Mouse (Mus musculus): Measurements from ENCODE around the gene Gpat3. TPM values are rescaled to one million over a fixed set of nuclear protein-coding genes. Genes with fewer than 3 reads are reported as not detected.

Gene Gpat3
- total and polyA plus RNA-seq, 2 experiments from 2014 or later = 21.0 to 22.1 TPM

DNA sequence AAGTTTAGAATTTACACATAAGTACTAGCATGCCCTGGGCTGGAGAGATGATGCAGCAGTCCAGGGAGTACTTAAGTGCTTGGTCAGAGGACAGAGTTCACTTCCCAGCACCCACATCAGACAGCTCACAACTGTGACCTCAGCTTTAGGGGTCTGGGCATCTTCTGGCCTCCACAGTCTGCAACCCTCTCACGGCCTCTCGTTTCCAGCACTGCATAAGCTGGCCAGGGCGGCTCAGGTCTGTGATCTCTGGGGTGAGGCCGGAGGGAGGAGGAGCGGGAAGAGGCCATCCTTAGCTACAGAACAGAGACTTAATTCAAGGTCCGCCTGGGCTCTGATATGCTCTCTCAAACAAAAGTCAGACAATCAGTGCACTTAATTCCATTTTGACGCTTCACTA, 29.2 kb downstream of the Gpat3 start:
- Histone ChIP-seq H3K4me3 (ENCODE audit: low read depth, low read length) (no peak overlapping the region), H3K27me3 (ENCODE audit: control insufficient read depth, insufficient read depth, low read length) (no peaks in the 10 kb centered on the region), H3K36me3 (replicated peaks; ENCODE audit: control insufficient read depth, insufficient read depth, low read length) (no peaks in the 10 kb centered on the region), H3K9me3 (replicated peaks; ENCODE audit: control insufficient read depth, low read length) (0 out of 2 replicates have a peak, but pooled peaks cover 2% of the 10 kb centered on the region), H3K4me2 (ENCODE audit: low read depth, low read length) (no peak overlapping the region), H3K4me1 (ENCODE audit: control insufficient read depth, insufficient read depth) (0 out of 2 replicates have a peak, but pooled peaks cover 6% of the 10 kb centered on the region), H3K27ac (ENCODE audit: low read depth) (no peak overlapping the region), H3K9ac (replicated peaks; ENCODE audit: low read depth, low read length) (no peak overlapping the region)
- ATAC-seq (ENCODE audit: insufficient read depth, low read depth) (no peak), DNase-seq (ENCODE audit: low spot score) (no peak)
- TF ChIP-seq CTCF (IDR thresholded peaks at IDR 0.05; ENCODE audit: low read depth) = no peak
- no peak for TF ChIP-seq EP300 (IDR thresholded peaks at IDR 0.05; ENCODE audit: low read depth)
- WGBS = 74% methylated on average over 7 of the region's 7 CpGs

DNA sequence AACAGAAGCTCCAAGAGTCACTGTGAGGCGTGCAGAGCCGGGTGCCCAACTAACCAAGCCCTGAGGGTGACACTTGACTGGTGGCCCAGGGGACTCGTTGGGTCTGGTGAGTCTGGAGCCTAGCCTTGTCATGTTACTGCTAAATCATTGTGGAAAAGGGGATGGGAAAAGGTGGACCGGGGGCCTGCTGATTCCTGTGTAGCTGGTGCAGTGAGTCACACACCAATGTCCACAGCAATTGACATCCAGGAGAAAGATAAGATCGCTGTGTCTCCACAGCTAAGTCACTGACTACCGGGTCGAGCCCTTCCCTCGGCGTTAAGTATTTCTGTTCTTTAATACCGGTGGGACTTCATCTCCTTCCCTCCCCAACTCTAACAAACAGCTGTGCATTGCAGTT, 29.7 kb downstream of the Gpat3 start:
- 49% methylated on average over 10 of the region's 10 CpGs for WGBS
- H3K4me3 ChIP-seq (ENCODE audit: low read depth, low read length) = no peak overlapping the region
- DNase-seq (ENCODE audit: low spot score) (no peak), ATAC-seq (ENCODE audit: insufficient read depth, low read depth) (no peak)
- H3K27me3 ChIP-seq (ENCODE audit: control insufficient read depth, insufficient read depth, low read length) = no peaks in the 10 kb centered on the region
- H3K9me3 ChIP-seq (replicated peaks; ENCODE audit: control insufficient read depth, low read length) = 0 out of 2 replicates have a peak, but pooled peaks cover under 1% of the 10 kb centered on the region
- H3K36me3 ChIP-seq (replicated peaks; ENCODE audit: control insufficient read depth, insufficient read depth, low read length) = no peaks in the 10 kb centered on the region
- TF ChIP-seq CTCF (IDR thresholded peaks at IDR 0.05; ENCODE audit: low read depth) (no peak), EP300 (IDR thresholded peaks at IDR 0.05; ENCODE audit: low read depth) (no peak)
- 0 out of 2 replicates have a peak, but pooled peaks cover 6% of the 10 kb centered on the region for H3K4me1 ChIP-seq (ENCODE audit: control insufficient read depth, insufficient read depth)
- no peak overlapping the region for H3K4me2 ChIP-seq (ENCODE audit: low read depth, low read length)
- no peak overlapping the region for H3K27ac ChIP-seq (ENCODE audit: low read depth)
- H3K9ac ChIP-seq (replicated peaks; ENCODE audit: low read depth, low read length) = no peak overlapping the region

DNA sequence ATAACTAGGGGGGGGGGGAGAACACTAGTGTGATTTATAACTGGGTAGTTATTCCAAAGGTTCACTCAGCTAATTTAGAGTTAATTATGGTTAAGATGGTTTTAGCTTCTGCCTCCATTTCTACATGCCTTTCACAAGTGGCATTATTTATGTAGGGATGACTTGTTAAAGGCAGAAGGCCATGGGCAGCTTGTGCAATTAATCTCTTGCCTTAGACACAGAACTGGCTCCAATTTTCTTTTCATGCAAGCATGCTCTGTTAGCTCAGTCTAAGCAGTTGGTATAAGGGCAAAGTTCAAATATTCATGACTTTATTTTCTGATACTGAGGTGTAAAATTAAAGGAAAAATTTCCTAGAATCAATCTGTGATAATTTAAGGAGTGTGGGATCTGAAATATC, 31.5 kb downstream of the Gpat3 start:
- no peak for ATAC-seq (ENCODE audit: insufficient read depth, low read depth)
- Histone ChIP-seq H3K9ac (replicated peaks; ENCODE audit: low read depth, low read length) (no peak overlapping the region), H3K9me3 (replicated peaks; ENCODE audit: control insufficient read depth, low read length) (no peaks in the 10 kb centered on the region), H3K4me3 (ENCODE audit: low read depth, low read length) (no peak overlapping the region), H3K36me3 (replicated peaks; ENCODE audit: control insufficient read depth, insufficient read depth, low read length) (no peaks in the 10 kb centered on the region), H3K27me3 (ENCODE audit: control insufficient read depth, insufficient read depth, low read length) (no peaks in the 10 kb centered on the region), H3K4me1 (ENCODE audit: control insufficient read depth, insufficient read depth) (0 out of 2 replicates have a peak, but pooled peaks cover 6% of the 10 kb centered on the region), H3K4me2 (ENCODE audit: low read depth, low read length) (no peak overlapping the region), H3K27ac (ENCODE audit: low read depth) (no peak overlapping the region)
- no peak for DNase-seq (ENCODE audit: low spot score)
- TF ChIP-seq EP300 (IDR thresholded peaks at IDR 0.05; ENCODE audit: low read depth) (no peak), CTCF (IDR thresholded peaks at IDR 0.05; ENCODE audit: low read depth) (no peak)

DNA sequence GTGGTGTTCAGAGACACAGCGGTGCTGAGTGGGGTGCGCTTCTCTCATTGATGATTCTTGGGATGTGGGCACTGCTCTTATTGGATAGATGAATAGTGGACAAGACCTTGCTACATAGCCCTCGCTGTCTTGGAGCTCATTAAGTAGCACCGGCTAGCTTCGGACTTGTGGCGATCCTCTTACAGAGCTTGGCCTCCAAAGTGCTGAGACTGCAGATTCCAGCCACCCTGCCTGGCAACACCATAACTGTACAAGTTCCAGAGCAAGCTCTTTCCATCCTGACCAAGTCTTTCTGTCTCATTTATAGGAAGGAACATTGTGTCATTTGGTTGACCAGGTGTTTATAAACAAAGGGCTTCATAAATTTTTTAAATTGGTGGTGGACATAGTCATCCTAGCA, 39.7 kb downstream of the Gpat3 start:
- no peak overlapping the region for H3K27ac ChIP-seq (ENCODE audit: low read depth)
- peaks cover 19% of the 10 kb centered on the region for H3K36me3 ChIP-seq (replicated peaks; ENCODE audit: control insufficient read depth, insufficient read depth, low read length)
- no peaks in the 10 kb centered on the region for H3K9me3 ChIP-seq (replicated peaks; ENCODE audit: control insufficient read depth, low read length)
- 90% methylated on average over 6 of the region's 6 CpGs for WGBS
- H3K9ac ChIP-seq (replicated peaks; ENCODE audit: low read depth, low read length) = no peak overlapping the region
- H3K4me2 ChIP-seq (ENCODE audit: low read depth, low read length) = no peak overlapping the region
- no peak overlapping the region for H3K4me3 ChIP-seq (ENCODE audit: low read depth, low read length)
- ATAC-seq (ENCODE audit: insufficient read depth, low read depth) = no peak
- no peaks in the 10 kb centered on the region for H3K4me1 ChIP-seq (ENCODE audit: control insufficient read depth, insufficient read depth)
- no peak for DNase-seq (ENCODE audit: low spot score)
- TF ChIP-seq EP300 (IDR thresholded peaks at IDR 0.05; ENCODE audit: low read depth) (no peak), CTCF (IDR thresholded peaks at IDR 0.05; ENCODE audit: low read depth) (no peak)
- no peaks in the 10 kb centered on the region for H3K27me3 ChIP-seq (ENCODE audit: control insufficient read depth, insufficient read depth, low read length)

DNA sequence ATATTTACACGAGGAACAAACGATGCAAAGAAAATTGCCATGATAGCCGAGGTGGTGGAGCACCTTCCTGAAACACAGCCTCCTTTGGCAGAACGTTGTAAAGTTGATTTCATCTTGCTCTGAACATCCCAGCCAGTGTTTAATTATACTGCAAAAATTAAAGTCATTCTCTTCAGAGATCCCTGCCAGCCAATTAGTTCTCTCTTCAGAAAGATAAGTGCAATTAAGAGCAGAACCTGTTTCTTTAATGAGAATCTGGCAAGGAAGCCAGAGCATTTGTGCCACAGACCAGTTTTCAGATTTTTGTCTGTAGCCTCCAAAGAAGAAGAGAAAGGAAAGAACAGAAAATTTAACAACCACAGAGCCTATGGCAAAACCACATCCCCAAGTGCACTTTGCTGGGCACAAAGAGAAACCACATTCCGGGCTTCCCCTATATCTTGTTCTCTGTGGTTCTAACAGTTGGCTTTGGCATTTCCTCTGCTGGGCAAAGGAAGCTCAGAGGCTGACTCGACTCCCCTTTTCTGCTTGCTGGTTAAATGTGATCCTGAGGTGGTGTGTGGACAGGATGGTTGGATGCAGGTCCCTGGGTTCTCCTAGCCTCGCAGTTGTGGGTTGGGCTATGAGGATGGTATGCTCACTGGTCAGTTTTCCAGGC, 40.9 kb downstream of the Gpat3 start:
- Histone ChIP-seq H3K4me3 (ENCODE audit: low read depth, low read length) (no peak overlapping the region), H3K27me3 (ENCODE audit: control insufficient read depth, insufficient read depth, low read length) (no peaks in the 10 kb centered on the region), H3K4me1 (ENCODE audit: control insufficient read depth, insufficient read depth) (no peaks in the 10 kb centered on the region), H3K9me3 (replicated peaks; ENCODE audit: control insufficient read depth, low read length) (no peaks in the 10 kb centered on the region), H3K9ac (replicated peaks; ENCODE audit: low read depth, low read length) (no peak overlapping the region), H3K36me3 (replicated peaks; ENCODE audit: control insufficient read depth, insufficient read depth, low read length) (peaks cover 30% of the 10 kb centered on the region), H3K4me2 (ENCODE audit: low read depth, low read length) (no peak overlapping the region), H3K27ac (ENCODE audit: low read depth) (no peak overlapping the region)
- DNase-seq (ENCODE audit: low spot score) = no peak
- ATAC-seq (ENCODE audit: insufficient read depth, low read depth) = no peak
- WGBS = 83% methylated on average over 7 of the region's 7 CpGs
- no peak for TF ChIP-seq EP300 (IDR thresholded peaks at IDR 0.05; ENCODE audit: low read depth)

DNA sequence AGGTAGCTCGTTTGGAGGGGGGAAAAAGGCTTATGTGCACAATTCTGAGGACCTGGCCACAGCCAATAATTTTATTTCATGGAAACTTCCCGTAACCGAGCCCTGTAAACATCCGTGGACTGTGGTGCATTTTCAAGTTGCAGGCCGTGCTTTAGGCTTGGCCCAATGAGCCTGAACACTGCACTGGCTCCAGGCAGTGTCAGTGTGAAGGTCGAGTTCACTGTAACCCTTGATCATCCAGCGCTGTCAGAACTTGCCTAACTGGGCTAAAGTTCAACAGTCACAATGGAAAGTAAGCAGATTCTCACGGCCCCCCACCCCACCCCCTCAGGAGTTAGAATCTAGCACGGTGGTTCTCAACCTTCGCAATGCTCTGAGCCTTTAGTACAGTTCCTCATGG, 50.7 kb downstream of the Gpat3 start:
- no peak for ATAC-seq (ENCODE audit: insufficient read depth, low read depth)
- Histone ChIP-seq H3K27me3 (ENCODE audit: control insufficient read depth, insufficient read depth, low read length) (no peaks in the 10 kb centered on the region), H3K4me1 (ENCODE audit: control insufficient read depth, insufficient read depth) (no peaks in the 10 kb centered on the region), H3K27ac (ENCODE audit: low read depth) (no peak overlapping the region), H3K9ac (replicated peaks; ENCODE audit: low read depth, low read length) (no peak overlapping the region), H3K36me3 (replicated peaks; ENCODE audit: control insufficient read depth, insufficient read depth, low read length) (peaks cover 29% of the 10 kb centered on the region), H3K4me2 (ENCODE audit: low read depth, low read length) (no peak overlapping the region), H3K4me3 (ENCODE audit: low read depth, low read length) (no peak overlapping the region), H3K9me3 (replicated peaks; ENCODE audit: control insufficient read depth, low read length) (no peaks in the 10 kb centered on the region)
- no peak for DNase-seq (ENCODE audit: low spot score)
- WGBS = 74% methylated on average over 10 of the region's 10 CpGs
- TF ChIP-seq EP300 (IDR thresholded peaks at IDR 0.05; ENCODE audit: low read depth) = no peak
- no peak for TF ChIP-seq CTCF (IDR thresholded peaks at IDR 0.05; ENCODE audit: low read depth)

All from heart, postnatal 0 days (tissue).